Mouse (Mus musculus) lung, postnatal 0 days (tissue): Measurements from ENCODE around the gene Tep1.
"Not testable (repeated sequence)": the region's sequence is repeated elsewhere in the genome, so short reads cannot be mapped to it uniquely, and the experiment has no call there.

Experiments used
- CTCF ChIP-seq: IDR thresholded peaks from 2 replicates; pipeline ENCODE4 v1.5.1; 2016; ENCODE audit warnings: antibody characterized with exemption, mild to moderate bottlenecking
- EP300 ChIP-seq: IDR thresholded peaks from 2 replicates; pipeline ENCODE4 v1.6.1; 2016; ENCODE audit warnings: antibody characterized with exemption, mild to moderate bottlenecking, control low read depth

- not testable (repeated sequence) for TF ChIP-seq CTCF, EP300
Measured at GRCm38 (mm10) chr14:50806469-50806868, 63.9 kb downstream of the Tep1 start.
